Mouse (Mus musculus) myocyte (in vitro differentiated cells): ENCODE results near the gene Prkrip1. TPM values are rescaled to one million over a fixed set of nuclear protein-coding genes. Genes with fewer than 3 reads are reported as not detected.
A peak's percentile ranks its signal among the peaks of the same experiment; 100 is the strongest.

Experiments
- H3K27me3 ChIP-seq: one replicate; pipeline ENCODE4 v1.6.1; 2011; ENCODE audit not compliant: control insufficient read depth, insufficient read depth, insufficient read length
- H3K36me3 ChIP-seq: one replicate; pipeline ENCODE4 v1.6.1; 2011; ENCODE audit not compliant: control insufficient read depth, insufficient read depth
- H3K4me2 ChIP-seq: one replicate; pipeline ENCODE4 v1.6.1; 2011; ENCODE audit warnings: low read depth, control low read depth
- H3K4me3 ChIP-seq: one replicate; pipeline ENCODE4 v1.5.1; 2011; ENCODE audit warnings: mild to moderate bottlenecking, control low read depth, moderate library complexity
- H3K79me2 ChIP-seq: one replicate; pipeline ENCODE4 v1.6.1; 2011; ENCODE audit not compliant: control insufficient read depth, insufficient read depth
- H3ac ChIP-seq: one replicate; pipeline ENCODE4 v1.6.1; 2011; ENCODE audit not compliant: control insufficient read depth, insufficient read length
- CEBPB ChIP-seq: IDR thresholded peaks from 2 replicates; pipeline ENCODE4 v1.6.1; 2011; ENCODE audit warnings: mild to moderate bottlenecking, moderate library complexity; ENCODE audit not compliant: poor library complexity, insufficient read depth, severe bottlenecking
- E2F4 ChIP-seq: IDR thresholded peaks from one replicate; pipeline ENCODE4 v1.6.1; 2011; ENCODE audit warnings: mild to moderate bottlenecking, control low read depth, moderate library complexity; ENCODE audit not compliant: insufficient read depth
- MAX ChIP-seq: IDR thresholded peaks from one replicate; pipeline ENCODE4 v1.6.1; 2011; ENCODE audit warnings: low read depth, mild to moderate bottlenecking, control low read depth
- MYOD1 ChIP-seq, 3 experiments: IDR thresholded peaks; one replicate each; pipeline ENCODE4 v1.6.1; 2011; ENCODE audit warnings: control low read depth in 2 of 3, low read depth in 2 of 3, mild to moderate bottlenecking in 2 of 3, moderate library complexity in 1 of 3; ENCODE audit not compliant: insufficient read length in 2 of 3, control insufficient read depth in 1 of 3
- MYOG ChIP-seq, 3 experiments: IDR thresholded peaks; one replicate each; pipeline ENCODE4 v1.6.1; 2011; ENCODE audit warnings: control low read depth in 2 of 3, low read depth in 2 of 3, mild to moderate bottlenecking in 2 of 3; ENCODE audit not compliant: insufficient read length in 2 of 3, control insufficient read depth in 1 of 3, insufficient read depth in 1 of 3
- POLR2A ChIP-seq: IDR thresholded peaks from one replicate; pipeline ENCODE4 v1.6.1; 2011; ENCODE audit warnings: low read depth, mild to moderate bottlenecking, control low read depth, moderate library complexity; ENCODE audit not compliant: insufficient read length
- POLR2AphosphoS2 ChIP-seq: IDR thresholded peaks from one replicate; pipeline ENCODE4 v1.6.1; 2011; ENCODE audit warnings: low read depth, control low read depth; ENCODE audit not compliant: insufficient read length
- REST ChIP-seq: IDR thresholded peaks from one replicate; pipeline ENCODE4 v1.6.1; 2011; ENCODE audit warnings: mild to moderate bottlenecking, control low read depth, moderate library complexity; ENCODE audit not compliant: insufficient read depth, insufficient read length
- SRF ChIP-seq: IDR thresholded peaks from one replicate; pipeline ENCODE4 v1.6.1; 2011; ENCODE audit warnings: low read depth; ENCODE audit not compliant: control insufficient read depth, insufficient read length
- TCF12 ChIP-seq: IDR thresholded peaks from one replicate; pipeline ENCODE4 v1.6.1; 2011; ENCODE audit warnings: mild to moderate bottlenecking, control low read depth; ENCODE audit not compliant: poor library complexity, insufficient read depth, severe bottlenecking
- TCF3 ChIP-seq: IDR thresholded peaks from one replicate; pipeline ENCODE4 v1.6.1; 2011; ENCODE audit warnings: low read depth, control low read depth; ENCODE audit not compliant: insufficient read length
- USF1 ChIP-seq: IDR thresholded peaks from one replicate; pipeline ENCODE4 v1.6.1; 2011; ENCODE audit warnings: low read depth, mild to moderate bottlenecking, control low read depth, moderate library complexity
- polyA plus RNA-seq: library from polyadenylated mRNA; unstranded; fragments of >200 nt; fragmentation: generic; extraction: Trizol; gene quantifications from one replicate; pipeline ENCODE4 v1.2.1, GENCODE M21; 2012; ENCODE audit warnings: missing spikeins

The Prkrip1 gene
- polyA plus RNA-seq, 1 experiment = 58.4 TPM

- no peaks in the 10 kb centered on the region for H3K79me2 ChIP-seq
- no peaks in the 10 kb centered on the region for H3K27me3 ChIP-seq
- no peaks in the 10 kb centered on the region for H3K36me3 ChIP-seq
- no peak overlapping the region for H3ac ChIP-seq
- no peak overlapping the region for H3K4me2 ChIP-seq
- no peak overlapping the region for H3K4me3 ChIP-seq
- TF ChIP-seq MYOG (IDR thresholded peaks at IDR 0.05; ENCODE audit: control insufficient read depth in 1 of 3, insufficient read depth in 1 of 3, insufficient read length in 2 of 3, low read depth in 2 of 3) = no peak
- no peak for TF ChIP-seq POLR2A
- TF ChIP-seq USF1 = no peak
- no peak for TF ChIP-seq SRF
Observed at GRCm38 (mm10) chr5:136217932-136218381, 19.2 kb upstream of the Prkrip1 start.

GRCm38 (mm10) chr5:136217004-136217665 lies 18.4 kb upstream of the Prkrip1 start:
- no peak overlapping the region for H3K4me3 ChIP-seq
- no peak overlapping the region for H3ac ChIP-seq
- no peaks in the 10 kb centered on the region for H3K36me3 ChIP-seq
- no peak overlapping the region for H3K4me2 ChIP-seq
- no peaks in the 10 kb centered on the region for H3K79me2 ChIP-seq
- TF ChIP-seq MYOD1 (IDR thresholded peaks at IDR 0.05; ENCODE audit: control insufficient read depth in 1 of 3, insufficient read length in 2 of 3, low read depth in 2 of 3) = peak in 1 of 3 experiments; percentile 34
- TF ChIP-seq USF1 = no peak
- no peak for TF ChIP-seq REST
- no peaks in the 10 kb centered on the region for H3K27me3 ChIP-seq

- no peak overlapping the region for H3K4me3 ChIP-seq
- TF ChIP-seq MYOD1 (IDR thresholded peaks at IDR 0.05; ENCODE audit: control insufficient read depth in 1 of 3, insufficient read length in 2 of 3, low read depth in 2 of 3) = peak in 1 of 3 experiments; percentile 2
- TF ChIP-seq REST = no peak
- no peak for TF ChIP-seq POLR2A
- no peak for TF ChIP-seq POLR2AphosphoS2
- no peak for TF ChIP-seq MAX
- no peak for TF ChIP-seq E2F4
- TF ChIP-seq TCF12 = no peak
- TF ChIP-seq USF1 = no peak
- TF ChIP-seq MYOG (IDR thresholded peaks at IDR 0.05; ENCODE audit: control insufficient read depth in 1 of 3, insufficient read depth in 1 of 3, insufficient read length in 2 of 3, low read depth in 2 of 3) = peak in 1 of 3 experiments; percentile 39
- TF ChIP-seq CEBPB = no peak
- no peak for TF ChIP-seq TCF3
- no peak for TF ChIP-seq SRF
- no peaks in the 10 kb centered on the region for H3K36me3 ChIP-seq
- H3ac ChIP-seq = no peak overlapping the region
- H3K4me2 ChIP-seq = no peak overlapping the region
- no peaks in the 10 kb centered on the region for H3K27me3 ChIP-seq
- H3K79me2 ChIP-seq = no peaks in the 10 kb centered on the region
Observed at GRCm38 (mm10) chr5:136215958-136216357, 17.2 kb upstream of the Prkrip1 start.

- Histone ChIP-seq H3K36me3 (no peaks in the 10 kb centered on the region), H3K4me2 (no peak overlapping the region), H3K27me3 (no peaks in the 10 kb centered on the region), H3K4me3 (no peak overlapping the region), H3K79me2 (no peaks in the 10 kb centered on the region), H3ac (no peak overlapping the region)
- no peak for TF ChIP-seq MYOG (IDR thresholded peaks at IDR 0.05; ENCODE audit: control insufficient read depth in 1 of 3, insufficient read depth in 1 of 3, insufficient read length in 2 of 3, low read depth in 2 of 3)
- TF ChIP-seq TCF12 = no peak
- TF ChIP-seq POLR2A = no peak
- no peak for TF ChIP-seq E2F4
- TF ChIP-seq MAX = no peak
- no peak for TF ChIP-seq TCF3
- no peak for TF ChIP-seq REST
- no peak for TF ChIP-seq USF1
- no peak for TF ChIP-seq CEBPB
- no peak for TF ChIP-seq POLR2AphosphoS2
- no peak for TF ChIP-seq MYOD1 (IDR thresholded peaks at IDR 0.05; ENCODE audit: control insufficient read depth in 1 of 3, insufficient read length in 2 of 3, low read depth in 2 of 3)
- TF ChIP-seq SRF = no peak
Observed at GRCm38 (mm10) chr5:136215211-136215610, 16.4 kb upstream of the Prkrip1 start.

- H3K4me2 ChIP-seq = no peak overlapping the region
- no peaks in the 10 kb centered on the region for H3K27me3 ChIP-seq
- no peak overlapping the region for H3ac ChIP-seq
- TF ChIP-seq CEBPB (0 out of 2 replicates have a peak, but pooled peaks have one; percentile 33), MYOD1 (IDR thresholded peaks at IDR 0.05; ENCODE audit: control insufficient read depth in 1 of 3, insufficient read length in 2 of 3, low read depth in 2 of 3) (no peak), USF1 (no peak), E2F4 (no peak)
- no peak overlapping the region for H3K4me3 ChIP-seq
- no peaks in the 10 kb centered on the region for H3K79me2 ChIP-seq
- no peaks in the 10 kb centered on the region for H3K36me3 ChIP-seq
Observed at GRCm38 (mm10) chr5:136213716-136214115, 15.0 kb upstream of the Prkrip1 start.
